Mouse (Mus musculus) heart, embryonic 11.5 days (tissue): ENCODE data around the gene Exoc2. TPM values are rescaled to one million over a fixed set of nuclear protein-coding genes. Genes with fewer than 3 reads are reported as not detected.

Experiments
- ATAC-seq: fragments of 200-750 bp; cut with Nextera tagmentation; replicated peaks from 2 replicates; pipeline ENCODE4 v1.8.0; 2017; ENCODE audit warnings: moderate library complexity; ENCODE audit not compliant: insufficient number of reproducible peaks, low FRiP score, low TSS enrichment
- H3K27ac ChIP-seq: fragments of 300-500 bp; sonication (generic); 2 replicates; pipeline ENCODE4 v1.5.1; 2014; ENCODE audit warnings: mild to moderate bottlenecking, low read depth, low read length
- H3K27me3 ChIP-seq: fragments of 300-500 bp; sonication (generic); 2 replicates; pipeline ENCODE4 v1.6.1; 2014; ENCODE audit warnings: mild to moderate bottlenecking, low read length, mixed read lengths; ENCODE audit not compliant: control insufficient read depth, insufficient read depth
- H3K36me3 ChIP-seq: fragments of 300-500 bp; sonication (generic); 2 replicates; pipeline ENCODE4 v1.6.1; 2014; ENCODE audit warnings: mild to moderate bottlenecking, low read length, moderate library complexity, mixed read lengths; ENCODE audit not compliant: control insufficient read depth, insufficient read depth
- H3K4me1 ChIP-seq: fragments of 300-500 bp; sonication (generic); 2 replicates; pipeline ENCODE4 v1.6.1; 2014; ENCODE audit warnings: low read length; ENCODE audit not compliant: control insufficient read depth, insufficient read depth
- H3K4me2 ChIP-seq: fragments of 300-500 bp; sonication (generic); 2 replicates; pipeline ENCODE4 v1.6.1; 2014; ENCODE audit warnings: mild to moderate bottlenecking, moderate library complexity
- H3K4me3 ChIP-seq: fragments of 300-500 bp; sonication (generic); 2 replicates; pipeline ENCODE4 v1.5.1; 2014; ENCODE audit warnings: low read depth, low read length
- H3K9ac ChIP-seq: fragments of 300-500 bp; sonication (generic); 2 replicates; pipeline ENCODE4 v1.6.1; 2014; ENCODE audit warnings: mild to moderate bottlenecking, low read depth, low read length, moderate library complexity
- H3K9me3 ChIP-seq: fragments of 300-500 bp; sonication (generic); replicated peaks from 2 replicates; pipeline ENCODE4 v1.6.1; 2016; ENCODE audit warnings: low read length; ENCODE audit not compliant: control insufficient read depth
- WGBS: fragments of 180-500 bp; shearing (Covaris S2); extraction: QIAGEN DNeasy Blood & Tissue Kit; methylation state at CpG from one replicate; pipeline ENCODE4 v1.1.7; 2014; ENCODE audit not compliant: insufficient replicate concordance; 5-methylcytosine and 5-hydroxymethylcytosine counted together
- polyA plus RNA-seq: library from polyadenylated mRNA; unstranded; fragments of >200 nt; fragmentation: Nextera tagmentation; extraction: Ambion mirVana; gene quantifications from 2 replicates; pipeline ENCODE4 v1.2.1, GENCODE M21; 2014

Exoc2 gene
- polyA plus RNA-seq, 1 experiment from 2014 or later: 25.8 TPM

DNA sequence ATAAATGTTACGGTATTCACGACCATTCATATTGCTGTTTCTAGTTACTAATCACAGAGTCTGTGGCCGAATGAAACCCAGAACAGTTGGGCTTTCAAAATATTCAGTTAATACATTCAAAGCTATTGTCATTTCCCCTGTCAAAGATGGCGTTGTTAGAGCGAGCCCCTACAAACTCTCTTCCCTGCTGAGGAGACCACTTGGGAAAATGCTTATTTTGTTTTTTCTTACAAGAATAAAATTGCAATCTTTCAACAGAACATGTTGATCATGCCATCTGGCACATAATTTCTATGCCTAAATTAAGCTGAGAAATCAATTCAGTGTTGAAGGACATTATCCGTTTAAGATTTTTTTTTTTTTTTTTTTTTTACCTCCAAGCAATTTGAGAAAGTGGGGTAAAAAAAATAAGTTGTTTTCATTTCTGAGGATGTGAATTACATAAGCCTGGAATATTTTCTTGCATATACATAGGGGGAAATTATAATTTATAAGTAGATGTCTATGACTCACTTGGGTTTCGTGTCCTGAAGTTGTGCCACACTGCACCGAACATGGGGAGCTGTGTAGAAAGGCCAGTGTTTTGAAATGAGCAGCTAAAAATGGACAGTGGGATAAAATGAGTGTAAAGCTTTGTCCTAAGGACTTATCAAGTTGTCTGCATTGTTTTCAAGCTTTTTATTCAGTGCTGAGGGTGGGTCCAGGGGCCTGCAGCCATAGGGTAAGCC is 23.8 kb upstream of the Exoc2 start:
- Histone ChIP-seq H3K4me3 (no peak overlapping the region), H3K9ac (no peak overlapping the region), H3K4me1 (no peaks in the 10 kb centered on the region), H3K27ac (no peak overlapping the region), H3K27me3 (no peaks in the 10 kb centered on the region), H3K36me3 (no peaks in the 10 kb centered on the region), H3K4me2 (no peak overlapping the region), H3K9me3 (no peaks in the 10 kb centered on the region)
- WGBS: 82% methylated on average over 8 of the region's 8 CpGs
- no peak for ATAC-seq

DNA sequence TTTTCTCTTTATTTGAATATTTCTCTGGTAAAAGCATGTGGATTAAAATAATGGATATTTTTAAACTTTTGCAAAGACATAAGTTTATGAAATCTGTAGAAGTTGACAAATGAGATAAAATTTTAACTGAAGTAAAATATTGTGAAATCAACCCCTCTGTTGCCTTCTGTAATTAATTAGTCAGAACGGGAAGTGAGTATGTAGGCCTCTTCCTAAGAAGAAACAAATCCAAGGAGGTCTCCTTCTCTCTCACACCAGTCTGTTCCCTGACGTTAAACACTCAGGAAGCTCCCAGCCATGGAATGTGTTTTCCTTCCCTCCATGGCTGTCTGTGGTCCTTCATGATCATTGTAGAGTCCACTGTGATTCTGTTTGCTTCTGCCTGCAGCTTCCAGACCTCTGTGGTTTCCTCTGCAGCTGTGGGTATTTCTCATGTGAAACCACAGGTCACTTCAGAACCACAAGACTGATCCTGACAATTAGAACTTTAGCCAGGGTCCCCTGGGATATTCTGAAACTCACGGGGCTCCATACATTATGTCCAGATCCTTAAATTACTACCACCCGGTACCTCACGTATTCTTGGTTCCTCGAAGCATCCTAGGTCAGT is 20.5 kb upstream of the Exoc2 start:
- no peak overlapping the region for H3K27ac ChIP-seq
- ATAC-seq: no peak
- no peak overlapping the region for H3K4me3 ChIP-seq
- H3K9ac ChIP-seq: no peak overlapping the region
- no peaks in the 10 kb centered on the region for H3K36me3 ChIP-seq
- WGBS: 70% methylated on average over 6 of the region's 6 CpGs
- H3K9me3 ChIP-seq: no peaks in the 10 kb centered on the region
- H3K27me3 ChIP-seq: peaks cover 2% of the 10 kb centered on the region; the same call in 1 of the 2 replicates
- no peak overlapping the region for H3K4me2 ChIP-seq
- no peaks in the 10 kb centered on the region for H3K4me1 ChIP-seq

DNA sequence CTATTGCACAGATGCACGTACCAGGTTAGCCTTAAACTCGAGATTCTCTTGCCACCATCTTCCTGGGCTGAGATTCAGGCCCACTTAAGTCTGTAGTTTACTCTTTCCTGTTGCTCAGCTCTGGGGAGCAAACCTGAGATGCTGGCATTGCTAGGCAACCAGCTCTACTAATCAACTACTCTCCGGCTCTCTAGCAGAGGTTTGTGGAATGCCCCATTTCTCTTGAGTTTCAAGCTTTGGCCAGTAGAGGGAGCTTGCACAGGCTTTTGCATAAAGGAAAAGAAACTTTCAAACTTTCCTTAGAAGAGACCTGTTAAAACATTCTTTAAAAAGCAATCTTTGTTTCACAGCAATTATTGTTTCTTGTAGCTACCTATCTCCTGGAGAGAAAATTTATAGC is 19.9 kb upstream of the Exoc2 start:
- 28% methylated on average over 3 of the region's 3 CpGs for WGBS
- H3K27me3 ChIP-seq: peaks cover 2% of the 10 kb centered on the region; the same call in 1 of the 2 replicates
- H3K9ac ChIP-seq: no peak overlapping the region
- H3K4me1 ChIP-seq: no peaks in the 10 kb centered on the region
- no peak for ATAC-seq
- no peak overlapping the region for H3K27ac ChIP-seq
- no peak overlapping the region for H3K4me2 ChIP-seq
- no peaks in the 10 kb centered on the region for H3K36me3 ChIP-seq
- no peaks in the 10 kb centered on the region for H3K9me3 ChIP-seq
- H3K4me3 ChIP-seq: no peak overlapping the region

DNA sequence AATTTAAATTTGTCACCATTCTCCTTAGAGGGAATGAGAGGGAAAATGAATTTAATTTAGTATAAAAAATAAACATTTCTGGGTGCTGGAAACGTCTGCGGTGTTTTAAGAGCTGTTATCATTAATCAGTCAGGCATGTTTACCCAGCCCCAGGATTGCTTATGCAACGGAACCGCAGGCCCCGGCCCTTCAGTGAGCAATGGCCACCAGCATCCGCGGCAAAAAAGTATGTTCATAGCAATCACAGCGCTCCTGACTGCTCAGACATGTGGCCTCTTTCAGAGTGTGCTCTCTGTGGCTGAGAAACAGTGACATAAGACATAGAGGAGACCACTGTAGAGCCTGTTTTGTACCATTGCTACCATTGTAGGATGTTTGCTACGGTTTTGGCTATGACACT is 16.3 kb upstream of the Exoc2 start:
- Histone ChIP-seq H3K4me3 (no peak overlapping the region), H3K4me2 (no peak overlapping the region), H3K9ac (no peak overlapping the region), H3K9me3 (no peaks in the 10 kb centered on the region), H3K36me3 (no peaks in the 10 kb centered on the region), H3K27ac (no peak overlapping the region), H3K27me3 (peaks cover 5% of the 10 kb centered on the region), H3K4me1 (0 out of 2 replicates have a peak, but pooled peaks cover 3% of the 10 kb centered on the region)
- WGBS: 59% methylated on average over 9 of the region's 9 CpGs
- no peak for ATAC-seq

DNA sequence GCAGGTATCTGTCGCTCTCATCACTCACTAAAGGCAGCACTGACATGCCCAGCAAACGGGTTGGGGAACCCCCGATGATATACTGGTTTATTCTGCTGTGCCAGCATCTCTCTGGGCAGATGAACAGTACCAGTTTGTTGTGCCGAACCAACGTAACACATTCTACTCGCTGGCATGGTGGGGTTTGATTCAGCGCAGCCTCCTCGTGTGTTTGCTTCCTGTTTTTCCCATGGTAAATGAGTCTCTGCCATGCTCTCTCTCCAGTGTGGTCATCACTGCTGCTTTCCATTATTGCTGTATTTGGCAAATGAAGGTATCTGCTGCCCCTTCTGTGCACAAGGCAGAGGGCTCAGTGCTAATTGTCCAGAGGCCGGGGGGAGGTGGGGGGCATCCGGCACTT is 15.8 kb upstream of the Exoc2 start:
- 0 out of 2 replicates have a peak, but pooled peaks cover 3% of the 10 kb centered on the region for H3K4me1 ChIP-seq
- WGBS: 75% methylated on average over 10 of the region's 10 CpGs

DNA sequence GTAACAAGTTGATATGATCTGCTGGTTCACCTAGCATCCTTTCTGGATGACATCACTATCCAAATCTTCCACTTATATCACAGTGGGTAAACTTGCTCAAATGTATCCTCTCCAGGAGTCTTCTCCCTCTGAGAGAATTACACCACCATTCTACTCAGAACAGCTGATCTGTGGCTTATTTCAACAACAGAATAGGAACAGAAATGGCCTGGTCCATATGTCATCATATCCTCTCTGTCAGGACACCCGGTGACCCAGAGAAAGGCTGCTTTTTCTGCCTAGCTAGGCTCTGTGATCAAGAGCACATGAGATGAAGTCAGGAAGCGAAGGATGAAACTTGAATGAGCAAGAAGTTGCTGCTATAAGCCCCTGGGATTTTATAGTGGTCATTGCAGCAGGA is 13.8 kb upstream of the Exoc2 start:
- 0 out of 2 replicates have a peak, but pooled peaks cover 3% of the 10 kb centered on the region for H3K4me1 ChIP-seq
- no peaks in the 10 kb centered on the region for H3K36me3 ChIP-seq
- H3K4me3 ChIP-seq: no peak overlapping the region
- no peak overlapping the region for H3K9ac ChIP-seq
- WGBS: 80% methylated on average over 2 of the region's 2 CpGs
- peaks cover 5% of the 10 kb centered on the region for H3K27me3 ChIP-seq
- ATAC-seq: no peak
- no peak overlapping the region for H3K27ac ChIP-seq
- H3K9me3 ChIP-seq: no peaks in the 10 kb centered on the region
- no peak overlapping the region for H3K4me2 ChIP-seq

More for the DNA sequence above, 15.8 kb upstream of the Exoc2 start:
- Histone ChIP-seq H3K27me3 (peaks cover 5% of the 10 kb centered on the region), H3K27ac (no peak overlapping the region), H3K9ac (no peak overlapping the region), H3K36me3 (no peaks in the 10 kb centered on the region), H3K4me2 (no peak overlapping the region), H3K4me3 (no peak overlapping the region), H3K9me3 (no peaks in the 10 kb centered on the region)
- ATAC-seq: no peak

DNA sequence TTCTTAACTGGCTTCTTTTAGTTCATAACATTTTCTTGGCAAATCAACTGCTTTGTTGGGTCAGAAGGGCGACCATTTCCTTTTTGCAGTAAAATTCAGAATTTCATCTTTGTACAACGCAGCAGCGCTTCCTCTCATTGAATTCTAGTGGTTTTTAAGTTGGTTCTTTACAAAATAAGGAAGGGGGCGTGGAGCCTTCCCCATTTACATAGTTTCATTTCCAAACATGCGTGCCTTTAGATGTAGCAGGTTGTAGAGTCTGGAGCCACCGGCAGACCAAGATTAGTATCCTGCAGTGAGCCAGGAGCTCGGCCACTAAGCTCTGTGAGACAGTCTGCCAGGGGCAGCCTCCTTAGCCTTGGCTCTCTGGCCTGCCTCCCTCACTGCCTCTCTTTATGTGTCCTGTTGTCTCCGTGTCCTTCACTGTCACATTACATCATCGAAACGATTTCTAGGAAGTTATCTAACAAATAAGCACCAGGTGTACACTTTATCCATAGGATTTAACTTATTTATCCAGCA is 13.1 kb upstream of the Exoc2 start:
- H3K36me3 ChIP-seq: no peaks in the 10 kb centered on the region
- no peak overlapping the region for H3K4me2 ChIP-seq
- H3K4me1 ChIP-seq: 0 out of 2 replicates have a peak, but pooled peaks cover 3% of the 10 kb centered on the region
- H3K4me3 ChIP-seq: no peak overlapping the region
- H3K9me3 ChIP-seq: no peaks in the 10 kb centered on the region
- ATAC-seq: no peak
- peaks cover 5% of the 10 kb centered on the region for H3K27me3 ChIP-seq
- H3K27ac ChIP-seq: no peak overlapping the region
- 77% methylated on average over 10 of the region's 10 CpGs for WGBS
- no peak overlapping the region for H3K9ac ChIP-seq

DNA sequence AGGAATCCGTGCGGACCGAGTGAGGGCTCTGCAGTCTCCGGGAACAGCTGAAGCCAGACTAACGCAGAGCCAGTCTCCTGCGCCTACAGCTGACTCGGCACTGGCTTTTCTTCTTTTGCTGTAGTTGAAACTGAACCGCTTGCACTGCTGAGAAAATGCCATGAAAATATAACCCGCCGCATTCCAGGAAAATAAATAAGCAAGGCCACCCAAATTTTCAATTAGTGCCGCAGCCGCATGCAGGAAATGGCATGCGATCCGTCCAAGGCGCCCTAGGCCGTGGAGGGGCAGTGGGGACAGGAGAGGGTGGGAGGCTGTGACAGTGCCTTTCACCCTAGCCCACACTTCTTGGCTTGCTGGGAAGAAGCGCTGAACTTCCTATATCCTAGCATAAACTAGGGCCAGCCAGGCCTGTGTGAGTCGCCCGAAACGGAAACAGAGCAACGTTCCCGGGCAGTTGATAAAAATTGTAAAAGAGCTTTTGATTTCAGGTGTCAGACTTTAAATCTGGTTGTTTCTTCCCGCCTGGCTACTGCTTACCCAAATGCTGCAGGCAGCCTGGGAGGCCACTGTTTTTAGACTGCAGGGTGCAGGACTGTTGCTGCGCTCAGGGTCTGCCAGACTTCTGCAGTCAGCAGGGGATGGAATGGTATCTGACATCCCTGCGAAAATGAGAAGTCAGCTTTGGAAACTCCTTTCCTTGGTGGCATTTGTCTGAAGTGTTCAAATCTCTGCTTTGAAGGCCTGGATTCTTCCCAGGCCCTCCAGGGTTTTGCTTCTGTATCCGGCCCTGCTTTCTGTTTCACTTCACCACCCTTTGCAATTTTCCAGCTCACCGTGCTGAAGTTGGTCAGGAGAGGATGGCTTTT is 11.9 kb upstream of the Exoc2 start:
- Histone ChIP-seq H3K4me2 (peak overlapping the region; percentile 82), H3K27me3 (peaks cover 3% of the 10 kb centered on the region; the same call in 1 of the 2 replicates), H3K9ac (peak overlapping the region; percentile 56), H3K4me1 (0 out of 2 replicates have a peak, but pooled peaks cover 3% of the 10 kb centered on the region), H3K27ac (peak overlapping the region; percentile 46), H3K4me3 (peak overlapping the region; percentile 46), H3K36me3 (no peaks in the 10 kb centered on the region), H3K9me3 (no peaks in the 10 kb centered on the region)
- WGBS: 11% methylated on average over 27 of the region's 27 CpGs
- no peak for ATAC-seq
